Mouse (Mus musculus): Measurements from ENCODE around the gene Rgma. TPM values are rescaled to one million over a fixed set of nuclear protein-coding genes. Genes with fewer than 3 reads are reported as not detected.

The Rgma gene
- polyA plus RNA-seq (2017; shearing (Covaris generic)) = not detected

DNA sequence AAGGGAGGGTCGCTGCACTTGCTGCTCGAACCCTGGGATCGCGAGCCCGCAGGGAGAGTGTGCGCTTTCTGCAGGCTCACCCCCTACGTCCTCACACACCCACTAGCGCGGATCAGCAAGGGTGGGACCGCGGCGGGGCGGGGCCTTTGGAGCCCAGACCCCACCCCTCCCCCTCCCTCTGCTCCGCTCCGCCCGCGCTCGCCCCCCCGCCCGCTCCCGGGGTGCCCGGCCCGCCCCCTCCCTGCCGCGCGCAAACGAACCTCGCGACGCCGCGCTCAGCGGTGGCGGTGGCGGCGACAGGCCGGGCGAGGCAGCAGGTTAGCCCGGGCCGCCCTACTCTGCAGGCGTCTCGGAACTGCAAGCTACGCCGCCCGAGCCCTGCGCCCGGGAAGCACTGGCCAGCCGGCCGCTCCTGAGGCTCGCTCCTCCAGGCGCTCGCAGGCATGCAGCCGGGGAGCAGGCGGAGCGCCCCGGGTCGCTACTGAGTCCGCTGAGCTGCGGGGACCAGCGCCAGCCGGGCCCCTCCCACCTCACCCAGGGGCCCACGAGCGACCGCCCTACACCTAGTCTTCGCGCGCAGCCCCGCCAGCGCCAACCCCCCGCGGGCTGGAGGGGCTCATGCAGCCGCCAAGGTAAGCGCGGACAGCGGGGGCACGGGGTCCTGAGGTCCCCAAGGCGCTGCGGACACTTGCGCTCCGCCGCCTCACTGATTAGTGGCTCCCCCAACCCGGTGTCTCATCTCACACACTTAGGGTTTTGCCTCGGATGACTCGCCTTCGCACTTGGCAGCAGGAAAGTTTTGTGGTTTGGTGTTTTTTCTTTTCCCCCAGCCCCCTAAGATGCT, at the start of gene Rgma:
Gene Rgma (plus strand): TSS at position 253 of the 844 bp plus-strand sequence.

Other genes starting within 250 kb of the Rgma start
- 329 TPM for gene Chd2, start 166.3 kb downstream of the Rgma start, polyA plus RNA-seq (2017; shearing (Covaris generic))

Measured in inflammation-experienced regulatory T-cells, adult 16 weeks (primary cell).